Mouse (Mus musculus) kidney, postnatal 10 days (tissue): Measurements from ENCODE around the gene Gm2888.
A peak's percentile ranks its signal among the peaks of the same experiment; 100 is the strongest.
"Not testable (repeated sequence)": the region's sequence is repeated elsewhere in the genome, so short reads cannot be mapped to it uniquely, and the experiment has no call there.

Experiments
- DNase-seq: peaks from one replicate; pipeline ENCODE4 v3.0.0; 2021; ENCODE audit warnings: mixed read lengths

Gm2888 gene

GRCm38 (mm10) chr14:3029702-3030101 is at the start of gene Gm2888:
Gene Gm2888, plus strand, starts transcription at chr14:3030002.
- not testable (repeated sequence) for DNase-seq

GRCm38 (mm10) chr14:3048727-3049512 is 19.1 kb downstream of the Gm2888 start, which contains the start of gene Gm2897:
Gene Gm2897, plus strand, starts transcription at chr14:3049285.
- peak; percentile 37 for DNase-seq

- peak; percentile 24 for DNase-seq
Observed at GRCm38 (mm10) chr14:3049513-3049800, 19.7 kb downstream of the Gm2888 start.

GRCm38 (mm10) chr14:3050087-3050486 is 20.3 kb downstream of the Gm2888 start:
- peak; percentile 4 for DNase-seq
